Mouse (Mus musculus): Measurements from ENCODE around the gene Klhl9. TPM values are rescaled to one million over a fixed set of nuclear protein-coding genes. Genes with fewer than 3 reads are reported as not detected.

Gene Klhl9
- polyA plus RNA-seq, 1 experiment from 2014 or later = 90.3 TPM

- Histone ChIP-seq H3K27me3 (replicated peaks; ENCODE audit: control insufficient read depth, insufficient read depth, low read length) (no peaks in the 10 kb centered on the region), H3K27ac (ENCODE audit: low read depth, low read length) (no peak within 1 kb of the TSS), H3K4me3 (ENCODE audit: low read length) (no peak within 1 kb of the TSS), H3K4me1 (ENCODE audit: control insufficient read depth, insufficient read depth, low read depth, low read length) (no peaks in the 10 kb centered on the region), H3K4me2 (ENCODE audit: low read length) (no peak within 1 kb of the TSS), H3K9ac (ENCODE audit: low read depth, low read length) (no peak within 1 kb of the TSS), H3K36me3 (ENCODE audit: control insufficient read depth, insufficient read depth, low read length) (no peaks in the 10 kb centered on the region), H3K9me3 (ENCODE audit: control insufficient read depth, low read length) (no peaks in the 10 kb centered on the region)
- 91% methylated on average over 1 of the region's 1 CpGs for WGBS
- ATAC-seq = no peak
Observed at GRCm38 (mm10) chr4:88676824-88677223, 45.4 kb downstream of the Klhl9 start, which contains the start of gene Ifna16. TSS of gene Ifna16 (minus strand) at chr4:88676924.

Other genes with a start within 250 kb of the Klhl9 start
- not detected in 2 replicates for gene Ifnb1, start 199.7 kb downstream of the Klhl9 start, polyA plus RNA-seq (2015; fragmentation: Nextera tagmentation; extraction: Ambion mirVana)
- gene Ifna15, start 164.2 kb downstream of the Klhl9 start, polyA plus RNA-seq (2015; fragmentation: Nextera tagmentation; extraction: Ambion mirVana) = not detected in 2 replicates
- not detected in 2 replicates for gene Ifna14, start 150.7 kb downstream of the Klhl9 start, polyA plus RNA-seq (2015; fragmentation: Nextera tagmentation; extraction: Ambion mirVana)
- not detected in 2 replicates for gene Ifna9, start 130.1 kb downstream of the Klhl9 start, polyA plus RNA-seq (2015; fragmentation: Nextera tagmentation; extraction: Ambion mirVana)
- gene Ifna12, start 119.1 kb downstream of the Klhl9 start, polyA plus RNA-seq (2015; fragmentation: Nextera tagmentation; extraction: Ambion mirVana) = not detected in 2 replicates
- not detected in 2 replicates for gene C87499, start 88.1 kb downstream of the Klhl9 start, polyA plus RNA-seq (2015; fragmentation: Nextera tagmentation; extraction: Ambion mirVana)
- gene Ifna13, start 78.0 kb downstream of the Klhl9 start, polyA plus RNA-seq (2015; fragmentation: Nextera tagmentation; extraction: Ambion mirVana) = not detected in 2 replicates
- gene Ifna16, start 45.5 kb downstream of the Klhl9 start, polyA plus RNA-seq (2015; fragmentation: Nextera tagmentation; extraction: Ambion mirVana) = not detected in 2 replicates
- not detected in 2 replicates for gene Ifna2, start 38.6 kb downstream of the Klhl9 start, polyA plus RNA-seq (2015; fragmentation: Nextera tagmentation; extraction: Ambion mirVana)
- not detected in 2 replicates for gene Ifnab, start 31.1 kb downstream of the Klhl9 start, polyA plus RNA-seq (2015; fragmentation: Nextera tagmentation; extraction: Ambion mirVana)
- 1.3 and 1.5 TPM in 2 replicates for gene Gm26566, start 660 bp downstream of the Klhl9 start, polyA plus RNA-seq (2015; fragmentation: Nextera tagmentation; extraction: Ambion mirVana)
- gene Gm13271, start 32.4 kb upstream of the Klhl9 start, polyA plus RNA-seq (2015; fragmentation: Nextera tagmentation; extraction: Ambion mirVana) = not detected in 2 replicates
- not detected in 2 replicates for gene Gm13283, start 37.7 kb upstream of the Klhl9 start, polyA plus RNA-seq (2015; fragmentation: Nextera tagmentation; extraction: Ambion mirVana)
- not detected in 2 replicates for gene Gm13290, start 51.4 kb upstream of the Klhl9 start, polyA plus RNA-seq (2015; fragmentation: Nextera tagmentation; extraction: Ambion mirVana)
- gene Gm13289, start 54.5 kb upstream of the Klhl9 start, polyA plus RNA-seq (2015; fragmentation: Nextera tagmentation; extraction: Ambion mirVana) = not detected in 2 replicates
- not detected in 2 replicates for gene Gm13272, start 57.4 kb upstream of the Klhl9 start, polyA plus RNA-seq (2015; fragmentation: Nextera tagmentation; extraction: Ambion mirVana)
- not detected in 2 replicates for gene Ifnz, start 59.7 kb upstream of the Klhl9 start, polyA plus RNA-seq (2015; fragmentation: Nextera tagmentation; extraction: Ambion mirVana)
- not detected in 2 replicates for gene Gm13276, start 63.2 kb upstream of the Klhl9 start, polyA plus RNA-seq (2015; fragmentation: Nextera tagmentation; extraction: Ambion mirVana)
- gene Gm13277, start 66.2 kb upstream of the Klhl9 start, polyA plus RNA-seq (2015; fragmentation: Nextera tagmentation; extraction: Ambion mirVana) = not detected in 2 replicates
- gene Gm13278, start 69.1 kb upstream of the Klhl9 start, polyA plus RNA-seq (2015; fragmentation: Nextera tagmentation; extraction: Ambion mirVana) = not detected in 2 replicates
- gene Gm13275, start 72.0 kb upstream of the Klhl9 start, polyA plus RNA-seq (2015; fragmentation: Nextera tagmentation; extraction: Ambion mirVana) = not detected in 2 replicates
- not detected in 2 replicates for gene Gm13279, start 74.9 kb upstream of the Klhl9 start, polyA plus RNA-seq (2015; fragmentation: Nextera tagmentation; extraction: Ambion mirVana)
- gene Gm13285, start 77.2 kb upstream of the Klhl9 start, polyA plus RNA-seq (2015; fragmentation: Nextera tagmentation; extraction: Ambion mirVana) = 0.21 TPM in 1 of 2 replicates, not detected in the other
- not detected in 2 replicates for gene Gm13287, start 80.8 kb upstream of the Klhl9 start, polyA plus RNA-seq (2015; fragmentation: Nextera tagmentation; extraction: Ambion mirVana)
- gene Gm13288, start 83.1 kb upstream of the Klhl9 start, polyA plus RNA-seq (2015; fragmentation: Nextera tagmentation; extraction: Ambion mirVana) = not detected in 2 replicates
- gene Ifna7, start 93.8 kb upstream of the Klhl9 start, polyA plus RNA-seq (2015; fragmentation: Nextera tagmentation; extraction: Ambion mirVana) = not detected in 2 replicates
- not detected in 2 replicates for gene Ifna11, start 97.5 kb upstream of the Klhl9 start, polyA plus RNA-seq (2015; fragmentation: Nextera tagmentation; extraction: Ambion mirVana)
- gene Ifna6, start 105.0 kb upstream of the Klhl9 start, polyA plus RNA-seq (2015; fragmentation: Nextera tagmentation; extraction: Ambion mirVana) = not detected in 2 replicates
- not detected in 2 replicates for gene Ifna5, start 113.1 kb upstream of the Klhl9 start, polyA plus RNA-seq (2015; fragmentation: Nextera tagmentation; extraction: Ambion mirVana)
- gene Ifna4, start 119.4 kb upstream of the Klhl9 start, polyA plus RNA-seq (2015; fragmentation: Nextera tagmentation; extraction: Ambion mirVana) = not detected in 2 replicates
- not detected in 2 replicates for gene Ifna1, start 127.6 kb upstream of the Klhl9 start, polyA plus RNA-seq (2015; fragmentation: Nextera tagmentation; extraction: Ambion mirVana)
- not detected in 2 replicates for gene Ifne, start 157.7 kb upstream of the Klhl9 start, polyA plus RNA-seq (2015; fragmentation: Nextera tagmentation; extraction: Ambion mirVana)